Mouse (Mus musculus) embryonic facial prominence, embryonic 12.5 days (tissue): ENCODE results near the gene Lrr1. TPM values are rescaled to one million over a fixed set of nuclear protein-coding genes. Genes with fewer than 3 reads are reported as not detected.

Experiments used
- microRNA-seq: library from miRNA; unstranded; fragments of <30 nt; microRNA quantifications from one replicate; pipeline ENCODE4, GENCODE M21; 2017
- polyA plus RNA-seq: library from polyadenylated mRNA; unstranded; fragments of >200 nt; fragmentation: Nextera tagmentation; extraction: Ambion mirVana; gene quantifications from 2 replicates; pipeline ENCODE4 v1.2.1, GENCODE M21; 2016

Lrr1 gene
- polyA plus RNA-seq, 1 experiment from 2014 or later = 23.6 TPM

Small RNAs within 50 kb of the gene (microRNA-seq; reads per million reads assigned to microRNA genes)
- gene Gm47287 (not detected), gene Gm47295 (0.91 reads per million)

Other genes starting within 250 kb of the Lrr1 start
- 1,602 and 1,617 TPM in 2 replicates for gene Rps29, start 9.6 kb upstream of the Lrr1 start, polyA plus RNA-seq
- 491 and 498 TPM in 2 replicates for gene Rpl36al, start 15.3 kb downstream of the Lrr1 start, polyA plus RNA-seq
- 56.9 TPM in 2 replicates for gene Mgat2, start 15.3 kb downstream of the Lrr1 start, polyA plus RNA-seq
- gene Gm49383, start 28.3 kb downstream of the Lrr1 start, polyA plus RNA-seq = 31.3 and 37.5 TPM in 2 replicates
- 14.6 and 15.0 TPM in 2 replicates for gene Dnaaf2, start 29.6 kb downstream of the Lrr1 start, polyA plus RNA-seq
- gene Gm49384, start 35.5 kb downstream of the Lrr1 start, polyA plus RNA-seq = 29.7 and 37.8 TPM in 2 replicates
- gene Pole2, start 59.4 kb downstream of the Lrr1 start, polyA plus RNA-seq = 25.8 and 26.7 TPM in 2 replicates
- 5.6 and 7.5 TPM in 2 replicates for gene Klhdc1, start 72.4 kb downstream of the Lrr1 start, polyA plus RNA-seq
- 199 and 203 TPM in 2 replicates for gene Klhdc2, start 127.9 kb downstream of the Lrr1 start, polyA plus RNA-seq
- gene Nemf, start 188.4 kb downstream of the Lrr1 start, polyA plus RNA-seq = 94.1 and 95.4 TPM in 2 replicates
- gene Arf6, start 203.3 kb downstream of the Lrr1 start, polyA plus RNA-seq = 68.5 and 72.2 TPM in 2 replicates
- gene Gm9887, start 203.6 kb downstream of the Lrr1 start, polyA plus RNA-seq = 2.4 and 3.7 TPM in 2 replicates